Mouse (Mus musculus): ENCODE data around the gene Cdk14. TPM values are rescaled to one million over a fixed set of nuclear protein-coding genes. Genes with fewer than 3 reads are reported as not detected.
"Not testable (repeated sequence)": the region's sequence is repeated elsewhere in the genome, so short reads cannot be mapped to it uniquely, and the experiment has no call there.

Cdk14 gene
- total RNA-seq, 1 experiment, result 3.5 TPM

- no peak overlapping the region for H3K27ac ChIP-seq (ENCODE audit: insufficient read depth, low read depth, low read length, poor library complexity, severe bottlenecking)
- no peaks in the 10 kb centered on the region for H3K36me3 ChIP-seq (ENCODE audit: control insufficient read depth, insufficient read depth, low read length, poor library complexity, severe bottlenecking)
- in situ Hi-C loops (cut with MboI; ENCODE audit: low sequenced_read_pairs in 2 of 2, unreplicated experiment in 2 of 2), result no loop called here
- H3K9ac ChIP-seq (ENCODE audit: insufficient read depth, low read depth, low read length, poor library complexity, severe bottlenecking), result no peak overlapping the region
- no peak for DNase-seq (ENCODE audit: low read depth, low spot score)
- H3K4me3 ChIP-seq (ENCODE audit: insufficient read depth in 1 of 2, low read depth in 1 of 2, low read length in 2 of 2, poor library complexity in 1 of 2, severe bottlenecking in 1 of 2), result no peak overlapping the region
- TF ChIP-seq CHD2 (IDR thresholded peaks at IDR 0.05; ENCODE audit: low read depth, low read length), result no peak
- TF ChIP-seq ZNF384 (IDR thresholded peaks at IDR 0.05; ENCODE audit: low read depth, low read length), result no peak
- no peak for TF ChIP-seq MAFK (IDR thresholded peaks at IDR 0.05; ENCODE audit: insufficient read depth, low read depth, low read length)
- no peak for TF ChIP-seq HCFC1 (IDR thresholded peaks at IDR 0.05; ENCODE audit: borderline replicate concordance, insufficient read depth, low read length)
- no peaks in the 10 kb centered on the region for H3K4me1 ChIP-seq (ENCODE audit: control insufficient read depth in 2 of 2, insufficient read depth in 2 of 2, low read length in 2 of 2, poor library complexity in 1 of 2)
- no peaks in the 10 kb centered on the region for H3K9me3 ChIP-seq (ENCODE audit: control insufficient read depth, insufficient read depth, low read depth, low read length)
Observed at GRCm38 (mm10) chr5:5242704-5243103, 177.4 kb downstream of the Cdk14 start.

GRCm38 (mm10) chr5:5241088-5241487 is 179.0 kb downstream of the Cdk14 start:
- Histone ChIP-seq H3K9ac (ENCODE audit: insufficient read depth, low read depth, low read length, poor library complexity, severe bottlenecking) (no peak overlapping the region), H3K4me1 (ENCODE audit: control insufficient read depth in 2 of 2, insufficient read depth in 2 of 2, low read length in 2 of 2, poor library complexity in 1 of 2) (no peaks in the 10 kb centered on the region), H3K9me3 (ENCODE audit: control insufficient read depth, insufficient read depth, low read depth, low read length) (no peaks in the 10 kb centered on the region), H3K27ac (ENCODE audit: insufficient read depth, low read depth, low read length, poor library complexity, severe bottlenecking) (no peak overlapping the region), H3K4me3 (ENCODE audit: insufficient read depth in 1 of 2, low read depth in 1 of 2, low read length in 2 of 2, poor library complexity in 1 of 2, severe bottlenecking in 1 of 2) (no peak overlapping the region), H3K36me3 (ENCODE audit: control insufficient read depth, insufficient read depth, low read length, poor library complexity, severe bottlenecking) (no peaks in the 10 kb centered on the region)
- no peak for DNase-seq (ENCODE audit: low read depth, low spot score)
- TF ChIP-seq ZNF384 (IDR thresholded peaks at IDR 0.05; ENCODE audit: low read depth, low read length) (no peak), HCFC1 (IDR thresholded peaks at IDR 0.05; ENCODE audit: borderline replicate concordance, insufficient read depth, low read length) (no peak), ZC3H11A (IDR thresholded peaks at IDR 0.05; ENCODE audit: borderline replicate concordance, low read depth, low read length) (no peak), CHD2 (IDR thresholded peaks at IDR 0.05; ENCODE audit: low read depth, low read length) (no peak), MAFK (IDR thresholded peaks at IDR 0.05; ENCODE audit: insufficient read depth, low read depth, low read length) (no peak)
- in situ Hi-C loops (cut with MboI; ENCODE audit: low sequenced_read_pairs in 2 of 2, unreplicated experiment in 2 of 2), result no loop called here

- Histone ChIP-seq H3K4me3 (ENCODE audit: insufficient read depth in 1 of 2, low read depth in 1 of 2, low read length in 2 of 2, poor library complexity in 1 of 2, severe bottlenecking in 1 of 2) (no peak overlapping the region), H3K27ac (ENCODE audit: insufficient read depth, low read depth, low read length, poor library complexity, severe bottlenecking) (no peak overlapping the region), H3K4me1 (ENCODE audit: control insufficient read depth in 2 of 2, insufficient read depth in 2 of 2, low read length in 2 of 2, poor library complexity in 1 of 2) (no peaks in the 10 kb centered on the region), H3K36me3 (ENCODE audit: control insufficient read depth, insufficient read depth, low read length, poor library complexity, severe bottlenecking) (no peaks in the 10 kb centered on the region), H3K9me3 (ENCODE audit: control insufficient read depth, insufficient read depth, low read depth, low read length) (no peaks in the 10 kb centered on the region), H3K9ac (ENCODE audit: insufficient read depth, low read depth, low read length, poor library complexity, severe bottlenecking) (no peak overlapping the region)
- TF ChIP-seq ZC3H11A (IDR thresholded peaks at IDR 0.05; ENCODE audit: borderline replicate concordance, low read depth, low read length) (no peak), CHD2 (IDR thresholded peaks at IDR 0.05; ENCODE audit: low read depth, low read length) (no peak), HCFC1 (IDR thresholded peaks at IDR 0.05; ENCODE audit: borderline replicate concordance, insufficient read depth, low read length) (no peak), ZNF384 (IDR thresholded peaks at IDR 0.05; ENCODE audit: low read depth, low read length) (no peak), MAFK (IDR thresholded peaks at IDR 0.05; ENCODE audit: insufficient read depth, low read depth, low read length) (no peak)
- in situ Hi-C loops (cut with MboI; ENCODE audit: low sequenced_read_pairs in 2 of 2, unreplicated experiment in 2 of 2), result no loop called here
- no peak for DNase-seq (ENCODE audit: low read depth, low spot score)
Observed at GRCm38 (mm10) chr5:5240121-5240520, 180.0 kb downstream of the Cdk14 start.

- H3K36me3 ChIP-seq (ENCODE audit: control insufficient read depth, insufficient read depth, low read length, poor library complexity, severe bottlenecking); H3K4me1 ChIP-seq (ENCODE audit: control insufficient read depth in 2 of 2, insufficient read depth in 2 of 2, low read length in 2 of 2, poor library complexity in 1 of 2); H3K9me3 ChIP-seq (ENCODE audit: control insufficient read depth, insufficient read depth, low read depth, low read length); H3K27ac ChIP-seq (ENCODE audit: insufficient read depth, low read depth, low read length, poor library complexity, severe bottlenecking); DNase-seq (ENCODE audit: low read depth, low spot score); H3K4me3 ChIP-seq (ENCODE audit: insufficient read depth in 1 of 2, low read depth in 1 of 2, low read length in 2 of 2, poor library complexity in 1 of 2, severe bottlenecking in 1 of 2); H3K9ac ChIP-seq (ENCODE audit: insufficient read depth, low read depth, low read length, poor library complexity, severe bottlenecking); in situ Hi-C loops (cut with MboI; ENCODE audit: low sequenced_read_pairs in 2 of 2, unreplicated experiment in 2 of 2): not testable (repeated sequence)
Observed at GRCm38 (mm10) chr5:5234935-5235334, 185.2 kb downstream of the Cdk14 start.

- in situ Hi-C loops (cut with MboI; ENCODE audit: low sequenced_read_pairs in 2 of 2, unreplicated experiment in 2 of 2), result no loop called here
- Histone ChIP-seq H3K36me3 (ENCODE audit: control insufficient read depth, insufficient read depth, low read length, poor library complexity, severe bottlenecking) (no peaks in the 10 kb centered on the region), H3K9ac (ENCODE audit: insufficient read depth, low read depth, low read length, poor library complexity, severe bottlenecking) (no peak overlapping the region), H3K27ac (ENCODE audit: insufficient read depth, low read depth, low read length, poor library complexity, severe bottlenecking) (no peak overlapping the region), H3K4me3 (ENCODE audit: insufficient read depth in 1 of 2, low read depth in 1 of 2, low read length in 2 of 2, poor library complexity in 1 of 2, severe bottlenecking in 1 of 2) (no peak overlapping the region), H3K9me3 (ENCODE audit: control insufficient read depth, insufficient read depth, low read depth, low read length) (no peaks in the 10 kb centered on the region), H3K4me1 (ENCODE audit: control insufficient read depth in 2 of 2, insufficient read depth in 2 of 2, low read length in 2 of 2, poor library complexity in 1 of 2) (no peaks in the 10 kb centered on the region; a peak in 1 of 4 replicates)
- no peak for DNase-seq (ENCODE audit: low read depth, low spot score)
- TF ChIP-seq ZC3H11A (IDR thresholded peaks at IDR 0.05; ENCODE audit: borderline replicate concordance, low read depth, low read length) (no peak), ZNF384 (IDR thresholded peaks at IDR 0.05; ENCODE audit: low read depth, low read length) (no peak), HCFC1 (IDR thresholded peaks at IDR 0.05; ENCODE audit: borderline replicate concordance, insufficient read depth, low read length) (no peak), MAFK (IDR thresholded peaks at IDR 0.05; ENCODE audit: insufficient read depth, low read depth, low read length) (no peak), CHD2 (IDR thresholded peaks at IDR 0.05; ENCODE audit: low read depth, low read length) (no peak)
Observed at GRCm38 (mm10) chr5:5226966-5227365, 193.1 kb downstream of the Cdk14 start.

Data from ES-E14 (cell line).